Mouse (Mus musculus): ENCODE data around the gene Ldlrad1. TPM values are rescaled to one million over a fixed set of nuclear protein-coding genes. Genes with fewer than 3 reads are reported as not detected.

Ldlrad1 gene
- total RNA-seq, 2 experiments from 2014 or later, result not detected

- ATAC-seq (ENCODE audit: poor library complexity, severe bottlenecking), result peak; percentile 68
These were observed 1.6 kb downstream of the Ldlrad1 start for GRCm38 (mm10) chr4:107210483-107211097.

- no peak for ATAC-seq (ENCODE audit: poor library complexity, severe bottlenecking)
These were observed 2.5 kb downstream of the Ldlrad1 start for GRCm38 (mm10) chr4:107211465-107211864.

GRCm38 (mm10) chr4:107211936-107212335, 3.0 kb downstream of the Ldlrad1 start:
- no peak for ATAC-seq (ENCODE audit: poor library complexity, severe bottlenecking)

- peak; percentile 66 for ATAC-seq (ENCODE audit: poor library complexity, severe bottlenecking)
These were observed 4.5 kb downstream of the Ldlrad1 start for GRCm38 (mm10) chr4:107213279-107214011.

- no peak for ATAC-seq (ENCODE audit: poor library complexity, severe bottlenecking)
These were observed 8.6 kb downstream of the Ldlrad1 start for GRCm38 (mm10) chr4:107217574-107217973.

- ATAC-seq (ENCODE audit: poor library complexity, severe bottlenecking), result no peak
These were observed 12.5 kb downstream of the Ldlrad1 start for GRCm38 (mm10) chr4:107221524-107221923.

GRCm38 (mm10) chr4:107223225-107224204, 14.5 kb downstream of the Ldlrad1 start:
- ATAC-seq (ENCODE audit: poor library complexity, severe bottlenecking), result peak; percentile 27; the same call in 1 of the 2 replicates

GRCm38 (mm10) chr4:107226313-107226712, 17.3 kb downstream of the Ldlrad1 start:
- ATAC-seq (ENCODE audit: poor library complexity, severe bottlenecking), result no peak

- ATAC-seq (ENCODE audit: poor library complexity, severe bottlenecking), result no peak
These were observed 23.2 kb downstream of the Ldlrad1 start for GRCm38 (mm10) chr4:107232219-107232618.

GRCm38 (mm10) chr4:107238253-107238652, 29.3 kb downstream of the Ldlrad1 start:
- no peak for ATAC-seq (ENCODE audit: poor library complexity, severe bottlenecking)

- no peak for ATAC-seq (ENCODE audit: poor library complexity, severe bottlenecking)
These were observed 31.2 kb downstream of the Ldlrad1 start for GRCm38 (mm10) chr4:107240196-107240595.

GRCm38 (mm10) chr4:107243365-107244333, 34.7 kb downstream of the Ldlrad1 start:
- no peak for ATAC-seq (ENCODE audit: poor library complexity, severe bottlenecking)

- ATAC-seq (ENCODE audit: poor library complexity, severe bottlenecking), result no peak
These were observed 36.4 kb downstream of the Ldlrad1 start for GRCm38 (mm10) chr4:107245368-107245767.

- no peak for ATAC-seq (ENCODE audit: poor library complexity, severe bottlenecking)
These were observed 37.1 kb downstream of the Ldlrad1 start for GRCm38 (mm10) chr4:107246040-107246439.

GRCm38 (mm10) chr4:107247110-107247509, 38.1 kb downstream of the Ldlrad1 start:
- ATAC-seq (ENCODE audit: poor library complexity, severe bottlenecking), result no peak

- ATAC-seq (ENCODE audit: poor library complexity, severe bottlenecking), result no peak
These were observed 39.1 kb downstream of the Ldlrad1 start for GRCm38 (mm10) chr4:107248061-107248460.

GRCm38 (mm10) chr4:107249471-107249870, 40.5 kb downstream of the Ldlrad1 start:
- ATAC-seq (ENCODE audit: poor library complexity, severe bottlenecking), result no peak

GRCm38 (mm10) chr4:107250494-107250893, 41.5 kb downstream of the Ldlrad1 start:
- no peak for ATAC-seq (ENCODE audit: poor library complexity, severe bottlenecking)

- no peak for ATAC-seq (ENCODE audit: poor library complexity, severe bottlenecking)
These were observed 43.5 kb downstream of the Ldlrad1 start for GRCm38 (mm10) chr4:107252522-107252921.

Measured in megakaryocyte, adult 5-6 weeks (primary cell).